Mouse (Mus musculus): ENCODE data around the gene Sh3pxd2b.

GRCm38 (mm10) chr11:32349284-32349953 lies 1.8 kb downstream of the Sh3pxd2b start:
- TF ChIP-seq CTCF (conservative IDR thresholded peaks at IDR 0.05; ENCODE audit: insufficient read depth, insufficient read length, low read depth, low read length) (no peak), POLR2A (IDR thresholded peaks at IDR 0.05; ENCODE audit: low read depth, low read length) (no peak)

Measured in kidney, adult 2 months (tissue).